Mouse (Mus musculus): ENCODE measurements around the gene Csf2.

DNA sequence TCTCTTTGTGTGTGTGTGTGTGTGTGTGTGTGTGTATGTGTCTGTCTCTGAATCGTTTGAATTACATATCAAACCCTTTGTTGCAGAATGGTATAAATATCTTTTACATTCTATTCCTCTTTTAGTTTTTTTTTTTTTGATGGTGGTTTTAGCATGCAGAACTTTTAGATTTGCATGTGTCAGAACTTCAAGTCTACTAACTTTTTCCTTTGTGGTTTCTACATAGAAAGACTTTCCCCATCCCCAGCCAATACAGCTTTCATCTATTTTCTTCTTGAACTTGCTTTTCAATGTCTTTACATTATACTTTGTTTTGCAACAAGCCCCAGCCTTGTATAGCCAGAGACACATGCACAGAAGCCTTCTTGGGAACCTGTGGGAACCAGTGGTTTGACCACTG, 47.3 kb upstream of the Csf2 start:
- no peak for TF ChIP-seq CTCF (conservative IDR thresholded peaks at IDR 0.05; ENCODE audit: insufficient read depth, insufficient read length, low read depth, low read length)
- no peak for TF ChIP-seq POLR2A (IDR thresholded peaks at IDR 0.05; ENCODE audit: low read depth, low read length)
